Mouse (Mus musculus) neutrophil, adult 5-6 weeks (primary cell): ENCODE results near the gene Smyd3. TPM values are rescaled to one million over a fixed set of nuclear protein-coding genes. Genes with fewer than 3 reads are reported as not detected.

Source experiments
- ATAC-seq: fragments of 151-379, 151-347 bp; 2 replicates; pipeline ENCODE4 v1.8.0; 2017; ENCODE audit warnings: mild to moderate bottlenecking, moderate TSS enrichment; ENCODE audit not compliant: insufficient number of reproducible peaks, poor library complexity, low FRiP score, severe bottlenecking; ENCODE audit errors: extremely low read depth
- total RNA-seq: library from RNA; stranded (forward); fragments of 200-1000 nt; gene quantifications from 2 replicates; pipeline ENCODE4 v1.2.3, GENCODE M21; 2017

Gene Smyd3
- total RNA-seq, 1 experiment from 2014 or later: 24.8 TPM

GRCm38 (mm10) chr1:179041231-179041904, 476.5 kb downstream of the Smyd3 start:
- no peak for ATAC-seq

- no peak for ATAC-seq
These were observed 479.0 kb downstream of the Smyd3 start for GRCm38 (mm10) chr1:179038801-179039200.

- ATAC-seq: no peak
These were observed 484.9 kb downstream of the Smyd3 start for GRCm38 (mm10) chr1:179032947-179033346.

GRCm38 (mm10) chr1:179031581-179031980, 486.3 kb downstream of the Smyd3 start:
- ATAC-seq: no peak

- no peak for ATAC-seq
These were observed 491.2 kb downstream of the Smyd3 start for GRCm38 (mm10) chr1:179026614-179027013.

- no peak for ATAC-seq
These were observed 492.7 kb downstream of the Smyd3 start for GRCm38 (mm10) chr1:179025169-179025568.

- ATAC-seq: no peak
These were observed 494.4 kb downstream of the Smyd3 start for GRCm38 (mm10) chr1:179023486-179023885.

- ATAC-seq: no peak
These were observed 500.4 kb downstream of the Smyd3 start for GRCm38 (mm10) chr1:179017428-179017827.

GRCm38 (mm10) chr1:179013021-179013420, 504.8 kb downstream of the Smyd3 start:
- ATAC-seq: no peak

- ATAC-seq: no peak
These were observed 505.6 kb downstream of the Smyd3 start for GRCm38 (mm10) chr1:179012273-179012672.

- ATAC-seq: no peak
These were observed 507.1 kb downstream of the Smyd3 start for GRCm38 (mm10) chr1:179010756-179011155.

- no peak for ATAC-seq
These were observed 507.9 kb downstream of the Smyd3 start for GRCm38 (mm10) chr1:179009911-179010310.

- no peak for ATAC-seq
These were observed 513.5 kb downstream of the Smyd3 start for GRCm38 (mm10) chr1:179004133-179004866.

GRCm38 (mm10) chr1:179003406-179004132, 514.3 kb downstream of the Smyd3 start:
- no peak for ATAC-seq

GRCm38 (mm10) chr1:178999876-179000528, 517.8 kb downstream of the Smyd3 start:
- no peak for ATAC-seq

GRCm38 (mm10) chr1:178997870-178998269, 520.0 kb downstream of the Smyd3 start:
- no peak for ATAC-seq

- ATAC-seq: no peak
These were observed 523.6 kb downstream of the Smyd3 start for GRCm38 (mm10) chr1:178994263-178994662.

- no peak for ATAC-seq
These were observed 525.3 kb downstream of the Smyd3 start for GRCm38 (mm10) chr1:178992503-178992902.

GRCm38 (mm10) chr1:178991470-178991869, 526.4 kb downstream of the Smyd3 start:
- ATAC-seq: no peak
